8 mouse cellular contexts compared by ENCODE assay signal in genomic region chr6:86684655-86685011, GRCm38 (mm10). TPM values are rescaled to one million over a fixed set of nuclear protein-coding genes. Genes with fewer than 3 reads are reported as not detected.
A peak's percentile ranks its signal among the peaks of the same experiment; 100 is the strongest.
DNase-seq lines count a peak whose midpoint lies in the region; ATAC-seq and TF ChIP-seq lines count a peak whose summit lies in the region.

No protein-coding gene starts in this region.

- H3K36me3 ChIP-seq in heart, embryonic 11.5 days (ENCODE audit: control insufficient read depth, insufficient read depth, low read length) = peaks cover 17% of the 10 kb centered on the region
- H3K36me3 ChIP-seq in C2C12 (ENCODE audit: control insufficient read depth, insufficient read depth) = peaks cover 20% of the 10 kb centered on the region
- H3K36me3 ChIP-seq in forebrain, embryonic 11.5 days (ENCODE audit: control insufficient read depth, insufficient read depth, low read length) = peaks cover 4% of the 10 kb centered on the region; the same call in 1 of the 2 replicates
- peaks cover 33% of the 10 kb centered on the region for H3K36me3 ChIP-seq in liver, embryonic 12.5 days

- peak overlapping the region; percentile 84 for H3K4me3 ChIP-seq in heart, embryonic 11.5 days (ENCODE audit: low read depth, low read length)
- H3K4me3 ChIP-seq in C2C12 (ENCODE audit: insufficient read depth, poor library complexity, severe bottlenecking) = peak overlapping the region; percentile 61
- peak overlapping the region; percentile 88 for H3K4me3 ChIP-seq in forebrain, embryonic 11.5 days (ENCODE audit: low read depth, low read length)
- peak overlapping the region; percentile 89 for H3K4me3 ChIP-seq in liver, embryonic 12.5 days

- no peak for DNase-seq in heart, adult 8-10 months (ENCODE audit: low spot score)
- no peak for DNase-seq in forebrain, embryonic 11.5 days (ENCODE audit: low spot score)
- DNase-seq in right cerebral cortex, postnatal 25 days = no peak
- no peak for DNase-seq in adrenal gland, postnatal 25 days

- no peaks in the 10 kb centered on the region for H3K9me3 ChIP-seq in heart, embryonic 11.5 days (replicated peaks; ENCODE audit: control insufficient read depth, low read length)
- no peaks in the 10 kb centered on the region for H3K9me3 ChIP-seq in forebrain, embryonic 11.5 days (ENCODE audit: control insufficient read depth, low read length)
- no peaks in the 10 kb centered on the region for H3K9me3 ChIP-seq in liver, embryonic 12.5 days (replicated peaks)

- no peaks in the 10 kb centered on the region for H3K27me3 ChIP-seq in heart, embryonic 11.5 days (ENCODE audit: control insufficient read depth, insufficient read depth, low read length)
- H3K27me3 ChIP-seq in C2C12 (ENCODE audit: control insufficient read depth, insufficient read depth, insufficient read length) = no peaks in the 10 kb centered on the region
- H3K27me3 ChIP-seq in forebrain, embryonic 11.5 days (ENCODE audit: control insufficient read depth, insufficient read depth, low read length) = no peaks in the 10 kb centered on the region
- H3K27me3 ChIP-seq in liver, embryonic 12.5 days (replicated peaks) = no peaks in the 10 kb centered on the region

- 33% methylated on average over 12 of the region's 12 CpGs for WGBS in heart, embryonic 11.5 days (ENCODE audit: insufficient replicate concordance)
- 37% methylated on average over 12 of the region's 12 CpGs for WGBS in forebrain, embryonic 11.5 days
- 36% methylated on average over 12 of the region's 12 CpGs for WGBS in liver, embryonic 12.5 days (ENCODE audit: insufficient replicate concordance)

- peaks cover 17% of the 10 kb centered on the region for H3K79me2 ChIP-seq in C2C12 (ENCODE audit: control insufficient read depth, insufficient read depth)

- H3K27ac ChIP-seq in heart, embryonic 11.5 days (ENCODE audit: low read depth, low read length) = 0 out of 2 replicates have a peak overlapping the region, but pooled peaks have one; percentile 29
- H3K27ac ChIP-seq in forebrain, embryonic 11.5 days (ENCODE audit: low read depth, low read length) = no peak overlapping the region
- peak overlapping the region; percentile 89 for H3K27ac ChIP-seq in liver, embryonic 12.5 days

- 0 out of 2 replicates have a peak, but pooled peaks cover 3% of the 10 kb centered on the region for H3K4me1 ChIP-seq in heart, embryonic 11.5 days (ENCODE audit: control insufficient read depth, insufficient read depth, low read length)
- H3K4me1 ChIP-seq in forebrain, embryonic 11.5 days (replicated peaks; ENCODE audit: control insufficient read depth, insufficient read depth, low read length) = 0 out of 2 replicates have a peak, but pooled peaks cover 2% of the 10 kb centered on the region
- H3K4me1 ChIP-seq in liver, embryonic 12.5 days = peaks cover 25% of the 10 kb centered on the region

- no peak for ATAC-seq in heart, embryonic 11.5 days (replicated peaks; ENCODE audit: insufficient number of reproducible peaks, low FRiP score, low TSS enrichment)
- no peak; the same call in 1 of the 2 replicates for ATAC-seq in forebrain, embryonic 11.5 days (replicated peaks; ENCODE audit: low FRiP score)
- ATAC-seq in liver, embryonic 12.5 days = no peak
- no peak for ATAC-seq in frontal cortex, adult (ENCODE audit: low TSS enrichment)

- peak overlapping the region; percentile 92 for H3K9ac ChIP-seq in heart, embryonic 11.5 days (ENCODE audit: low read depth, low read length)
- peak overlapping the region; percentile 84 for H3K9ac ChIP-seq in forebrain, embryonic 11.5 days (ENCODE audit: low read length)
- peak overlapping the region; percentile 88 for H3K9ac ChIP-seq in liver, embryonic 12.5 days

- peaks cover 8% of the 10 kb centered on the region for H3K79me3 ChIP-seq in C2C12 (ENCODE audit: low read depth)

- TF ChIP-seq CTCF in C2C12 (IDR thresholded peaks at IDR 0.05; ENCODE audit: control insufficient read depth, insufficient read depth, insufficient read length) = no peak

- peak overlapping the region; percentile 29 for H3ac ChIP-seq in C2C12 (ENCODE audit: control insufficient read depth, insufficient read length, low read depth)

- H3K4me2 ChIP-seq in heart, embryonic 11.5 days = peak overlapping the region; percentile 71
- peak overlapping the region; percentile 80 for H3K4me2 ChIP-seq in forebrain, embryonic 11.5 days (ENCODE audit: low read depth, low read length, severe bottlenecking)
- peak overlapping the region; percentile 73 for H3K4me2 ChIP-seq in liver, embryonic 12.5 days

TF ChIP-seq in C2C12, 6 proteins besides CTCF, POLR2A, EP300 and RAD21:
- TF ChIP-seq CEBPB (IDR thresholded peaks at IDR 0.05; ENCODE audit: low read depth) = no peak
- TF ChIP-seq FOSL1 (IDR thresholded peaks at IDR 0.05; ENCODE audit: insufficient read depth, low read length, poor library complexity, severe bottlenecking) = no peak
- no peak for TF ChIP-seq MAX (IDR thresholded peaks at IDR 0.05)
- TF ChIP-seq MYOD1 (IDR thresholded peaks at IDR 0.05; ENCODE audit: control insufficient read depth, insufficient read length, low read depth) = no peak
- no peak for TF ChIP-seq MYOG (IDR thresholded peaks at IDR 0.05; ENCODE audit: control insufficient read depth, extremely low read depth, insufficient read length)
- no peak for TF ChIP-seq USF1 (IDR thresholded peaks at IDR 0.05; ENCODE audit: low read depth)

RNA-seq across cellular contexts. Expression of gene Snrnp27, which starts 0.3 kb away (rescaled TPM):
- polyA plus RNA-seq in heart, embryonic 11.5 days (2014; fragmentation: Nextera tagmentation; extraction: Ambion mirVana) = 97.6 and 109 TPM in 2 replicates
- 10 to 100 TPM; 45.1 to 58.5 (median 53.4) TPM for total RNA-seq in heart, adult 8-10 months (2022)
- polyA plus RNA-seq in C2C12 (2012; fragmentation: generic; extraction: Trizol) = 53.1 TPM
- 128 and 139 TPM in 2 replicates for polyA plus RNA-seq in forebrain, embryonic 11.5 days (2014; fragmentation: Nextera tagmentation; extraction: Ambion mirVana)
- 82.0 and 85.1 TPM in 2 replicates for polyA plus RNA-seq in liver, embryonic 12.5 days (2016; fragmentation: Nextera tagmentation; extraction: Ambion mirVana)
- total RNA-seq in adrenal gland, postnatal 25 days (2021) = 66.3 and 69.1 TPM in 2 replicates

RNA-seq across cellular contexts. Expression of gene Mxd1, which starts 15.7 kb away (rescaled TPM):
- 9.5 and 12.6 TPM in 2 replicates for polyA plus RNA-seq in heart, embryonic 11.5 days (2014; fragmentation: Nextera tagmentation; extraction: Ambion mirVana)
- total RNA-seq in heart, adult 8-10 months (2022) = 1 to 10 TPM; 6.1 to 8.7 (median 7.2) TPM
- 1.1 TPM for polyA plus RNA-seq in C2C12 (2012; fragmentation: generic; extraction: Trizol)
- 16.8 and 17.5 TPM in 2 replicates for polyA plus RNA-seq in forebrain, embryonic 11.5 days (2014; fragmentation: Nextera tagmentation; extraction: Ambion mirVana)
- 35.1 and 39.7 TPM in 2 replicates for polyA plus RNA-seq in liver, embryonic 12.5 days (2016; fragmentation: Nextera tagmentation; extraction: Ambion mirVana)
- 12.7 and 13.0 TPM in 2 replicates for total RNA-seq in adrenal gland, postnatal 25 days (2021)

RNA-seq across cellular contexts. Expression of gene Gmcl1, which starts 48.5 kb away (rescaled TPM):
- 18.5 and 22.2 TPM in 2 replicates for polyA plus RNA-seq in heart, embryonic 11.5 days (2014; fragmentation: Nextera tagmentation; extraction: Ambion mirVana)
- 1 to 10 TPM; 3.6 to 5.2 (median 4.3) TPM for total RNA-seq in heart, adult 8-10 months (2022)
- 6.6 TPM for polyA plus RNA-seq in C2C12 (2012; fragmentation: generic; extraction: Trizol)
- 44.2 and 46.8 TPM in 2 replicates for polyA plus RNA-seq in forebrain, embryonic 11.5 days (2014; fragmentation: Nextera tagmentation; extraction: Ambion mirVana)
- 17.5 and 17.8 TPM in 2 replicates for polyA plus RNA-seq in liver, embryonic 12.5 days (2016; fragmentation: Nextera tagmentation; extraction: Ambion mirVana)
- total RNA-seq in adrenal gland, postnatal 25 days (2021) = 21.0 and 29.9 TPM in 2 replicates

RNA-seq across cellular contexts. Expression of gene Asprv1, which starts 56.7 kb away (rescaled TPM):
- polyA plus RNA-seq in heart, embryonic 11.5 days (2014; fragmentation: Nextera tagmentation; extraction: Ambion mirVana) = not detected in 2 replicates
- total RNA-seq in heart, adult 8-10 months (2022) = not detected
- polyA plus RNA-seq in C2C12 (2012; fragmentation: generic; extraction: Trizol) = 0.04 TPM
- polyA plus RNA-seq in forebrain, embryonic 11.5 days (2014; fragmentation: Nextera tagmentation; extraction: Ambion mirVana) = 0.35 and 0.59 TPM in 2 replicates
- polyA plus RNA-seq in liver, embryonic 12.5 days (2016; fragmentation: Nextera tagmentation; extraction: Ambion mirVana) = 0.13 TPM in 2 replicates
- total RNA-seq in adrenal gland, postnatal 25 days (2021) = not detected in 2 replicates
